Mouse (Mus musculus) left cerebral cortex, postnatal 25 days (tissue): Measurements from ENCODE around the gene Dand5. TPM values are rescaled to one million over a fixed set of nuclear protein-coding genes. Genes with fewer than 3 reads are reported as not detected.
"Not testable (repeated sequence)": the region's sequence is repeated elsewhere in the genome, so short reads cannot be mapped to it uniquely, and the experiment has no call there.

Experiments used
- DNase-seq, 2 experiments: peaks; one replicate each; pipeline ENCODE4 v3.0.0; 2022; ENCODE audit warnings: low spot score in 2 of 2, mixed read lengths in 1 of 2
- intact Hi-C: fragments of 180-260 bp; cut with DNase I; formaldehyde crosslinking; loops from one replicate; pipeline ENCODE4 v1.15.1; 2025
- total RNA-seq, 2 experiments: library from RNA; stranded (reverse); gene quantifications; 2 replicates each; pipeline ENCODE4 v1.2.3; 2021

The Dand5 gene
- total RNA-seq, 2 experiments from 2014 or later = 8.3 to 9.5 TPM

DNA sequence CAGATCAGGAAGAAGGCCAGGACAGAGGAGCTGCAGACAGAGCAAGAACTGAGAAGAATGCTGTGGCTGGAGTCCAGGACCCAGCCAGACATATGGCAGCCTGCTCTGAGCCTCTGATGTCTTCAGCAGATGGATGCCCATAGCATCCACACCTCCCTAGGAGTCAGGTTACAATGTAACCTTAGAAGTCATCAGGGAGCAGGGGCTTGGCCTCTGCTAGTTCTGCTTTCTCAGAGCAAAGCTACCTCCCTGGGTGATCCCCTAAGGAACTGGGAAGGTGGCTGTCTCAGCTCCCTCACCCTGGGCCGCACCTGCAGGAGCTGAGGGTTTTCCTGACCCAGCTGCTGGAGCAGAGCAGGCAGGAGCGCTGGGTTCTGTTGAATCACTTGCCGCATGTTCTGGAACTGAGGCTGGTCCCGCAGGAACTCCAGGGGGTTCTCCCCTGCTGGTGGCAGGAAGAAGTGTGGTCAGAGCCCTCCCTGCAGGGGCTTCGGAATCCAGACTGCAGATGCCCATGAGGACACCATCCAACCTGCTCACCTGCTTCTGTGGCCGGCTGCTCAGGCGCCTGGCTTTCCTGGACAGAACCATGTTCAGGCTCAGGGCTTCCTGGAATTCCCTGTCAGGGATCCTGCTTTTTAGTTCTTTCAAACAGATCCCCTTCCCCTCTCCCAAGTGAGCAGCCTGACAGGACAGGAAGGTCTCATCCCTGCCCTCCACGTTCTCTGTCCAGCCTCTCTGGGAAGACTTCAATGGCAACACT lies 14.7 kb upstream of the Dand5 start:
- DNase-seq = no peak
- intact Hi-C loops = no loop called here

DNA sequence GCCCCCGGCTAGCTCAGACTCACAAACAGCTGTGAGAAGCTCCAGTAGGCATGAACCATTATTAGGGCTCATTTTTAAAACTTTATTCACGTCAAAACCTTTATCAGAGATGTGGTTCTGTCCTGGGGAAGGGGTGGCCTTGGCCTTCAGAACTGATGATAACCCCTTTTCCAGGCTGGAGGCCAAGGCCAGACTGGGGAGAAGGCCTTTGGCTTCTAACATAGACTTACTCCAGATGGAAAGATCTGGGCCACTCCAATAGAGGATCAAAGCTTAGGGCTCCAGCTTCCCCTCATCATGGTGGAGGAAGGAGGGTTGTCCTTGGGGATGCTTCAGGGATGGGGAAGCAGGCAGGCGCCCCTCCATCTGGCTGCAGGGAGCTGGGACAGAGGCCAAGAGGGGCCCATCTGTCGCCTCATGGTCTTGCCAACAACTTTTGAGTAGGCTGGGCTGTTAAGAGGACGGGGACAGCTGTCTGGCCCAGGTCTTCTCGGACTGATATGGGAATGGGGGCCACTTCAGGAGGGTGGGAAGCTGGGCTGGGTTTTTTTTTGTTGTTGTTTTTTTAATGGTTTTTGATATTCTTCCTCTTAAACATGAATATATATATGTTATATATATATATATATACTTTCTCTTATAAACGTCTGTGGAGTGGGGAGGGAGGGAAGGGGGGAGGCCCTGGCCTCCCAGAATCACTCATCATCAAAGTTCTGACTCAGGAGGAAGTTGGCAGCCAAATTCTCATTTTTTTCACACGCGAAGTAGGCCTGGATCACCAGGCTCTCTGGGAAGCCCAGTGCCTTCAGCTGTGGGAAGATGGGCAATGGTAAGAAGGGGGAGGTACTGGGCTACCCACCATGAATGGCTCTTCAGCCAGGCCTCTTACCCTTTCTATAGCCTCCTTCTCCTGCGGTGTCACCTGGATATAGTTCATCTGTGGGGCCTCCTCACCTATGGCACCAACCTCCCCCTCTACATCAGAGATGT lies 12.5 kb upstream of the Dand5 start:
- DNase-seq = peak in 1 of 2 experiments; percentile 92
- intact Hi-C loops = no loop called here

DNA sequence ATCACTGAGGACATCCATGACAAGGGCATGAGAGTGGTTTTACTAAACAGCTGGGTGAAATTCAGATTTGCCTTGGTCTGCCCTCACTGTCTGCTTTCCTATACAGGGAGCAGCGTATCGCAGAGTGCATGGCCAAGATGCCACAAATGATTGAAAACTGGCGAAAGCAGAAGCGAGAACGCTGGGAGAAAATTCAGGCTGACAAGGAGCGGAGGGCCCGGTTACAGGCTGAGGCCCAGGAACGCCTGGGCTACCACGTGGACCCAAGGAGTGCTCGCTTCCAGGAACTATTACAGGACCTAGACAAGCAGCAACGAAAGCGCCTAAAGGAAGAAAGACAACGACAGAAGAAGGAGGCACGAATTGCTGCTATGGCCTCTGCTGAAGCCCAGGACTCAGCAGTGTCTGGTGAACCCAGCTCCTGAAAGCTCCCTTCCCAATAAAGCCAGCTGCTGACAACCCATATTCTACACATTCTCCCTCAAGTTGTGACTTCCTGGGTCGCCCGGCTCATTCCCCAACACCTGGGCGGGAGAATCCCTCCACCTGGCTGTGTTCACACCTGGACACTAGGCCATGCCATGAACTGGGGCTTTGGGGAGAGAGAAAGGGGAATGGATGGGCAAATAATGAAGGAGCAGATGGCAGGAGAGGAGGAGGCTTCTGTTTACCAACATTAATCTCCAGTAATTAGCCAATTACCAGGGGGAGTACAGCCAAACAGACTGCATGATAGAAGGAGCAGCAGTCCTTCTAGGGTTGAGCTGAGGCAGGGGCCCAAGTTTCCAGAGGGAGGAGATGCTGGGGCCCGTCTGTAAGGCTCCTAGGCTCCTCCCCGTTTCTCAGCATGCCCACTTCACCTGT lies 11.6 kb upstream of the Dand5 start:
- no peak for DNase-seq
- intact Hi-C loops = no loop called here

DNA sequence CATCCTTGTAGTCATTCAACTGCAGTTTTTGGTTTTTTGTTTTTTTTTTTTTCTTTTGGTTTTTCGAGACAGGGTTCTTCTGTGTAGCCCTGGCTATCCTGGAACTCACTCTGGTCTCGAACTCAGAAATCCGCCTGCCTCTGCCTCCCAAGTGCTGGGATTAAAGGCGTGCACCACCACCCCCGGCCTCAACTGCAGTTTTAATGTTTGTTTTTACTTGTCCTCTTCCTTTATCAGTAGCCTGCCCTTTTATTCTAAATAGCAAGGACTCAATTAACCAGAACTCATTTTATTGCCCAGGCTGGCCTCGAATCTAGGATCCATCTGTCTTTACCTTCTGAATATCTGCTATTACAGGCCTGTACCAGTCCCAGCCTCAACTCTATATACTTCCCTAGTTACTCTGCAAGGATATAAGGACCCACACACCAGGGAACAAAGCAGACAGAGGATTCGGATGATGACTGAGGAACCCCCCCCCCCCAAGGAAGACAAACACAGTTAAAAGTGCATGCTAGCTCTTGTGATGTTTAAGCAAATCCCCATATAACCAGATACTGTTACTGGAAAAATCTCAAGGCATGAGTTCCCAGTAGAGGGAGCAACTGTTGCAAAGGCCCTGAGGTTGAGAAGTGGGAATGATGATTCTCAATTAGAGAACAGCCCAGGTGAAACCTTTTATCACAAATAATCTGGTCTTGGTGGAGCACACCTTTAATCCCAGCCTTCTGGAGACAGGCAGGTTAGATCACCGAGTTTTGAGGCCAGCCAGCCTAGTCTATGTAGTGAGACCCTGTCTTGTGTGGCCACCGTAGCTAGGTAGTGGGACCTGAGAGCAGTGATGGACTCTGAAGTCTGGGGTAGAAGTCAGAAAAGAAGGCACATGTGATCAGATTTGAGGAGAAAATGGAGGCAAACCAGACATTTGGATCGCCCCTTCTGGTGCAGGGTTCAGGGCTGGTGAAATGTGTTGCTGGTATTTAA lies 10.4 kb upstream of the Dand5 start:
- DNase-seq = no peak
- intact Hi-C loops = no loop called here

DNA sequence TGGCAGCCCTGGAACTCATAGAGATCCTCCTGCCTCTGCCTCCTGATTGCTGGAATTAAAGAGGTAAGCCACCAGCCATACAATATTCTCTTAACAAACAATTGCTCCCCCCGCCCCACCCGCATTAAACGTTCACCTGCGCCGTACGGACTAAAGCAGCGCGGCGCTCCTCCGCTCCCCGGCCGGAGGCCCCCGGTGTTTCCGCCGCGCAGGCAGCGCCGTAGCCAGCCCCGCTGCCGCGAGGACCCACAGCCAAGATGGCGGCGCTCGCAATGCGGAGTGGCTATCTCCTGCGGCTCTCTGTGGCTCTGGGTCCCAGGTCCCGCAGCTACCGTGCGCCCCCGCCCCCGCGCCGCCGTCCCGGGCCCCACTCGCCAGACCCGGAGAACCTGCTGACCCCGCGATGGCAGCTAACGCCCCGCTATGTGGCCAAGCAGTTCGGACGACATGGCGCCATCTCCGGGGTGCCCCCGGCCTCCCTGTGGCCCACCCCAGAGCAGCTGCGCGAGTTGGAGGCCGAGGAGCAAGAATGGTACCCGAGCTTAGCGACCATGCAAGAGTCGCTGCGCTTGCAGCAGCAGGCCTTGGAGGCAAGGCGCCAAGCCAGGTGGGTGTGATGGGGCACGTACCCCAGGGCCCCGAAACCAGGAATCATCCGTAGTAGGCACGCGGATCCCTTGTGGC lies 9.6 kb upstream of the Dand5 start:
- intact Hi-C loops = no loop called here
- DNase-seq = peak; percentile 80 to 83

DNA sequence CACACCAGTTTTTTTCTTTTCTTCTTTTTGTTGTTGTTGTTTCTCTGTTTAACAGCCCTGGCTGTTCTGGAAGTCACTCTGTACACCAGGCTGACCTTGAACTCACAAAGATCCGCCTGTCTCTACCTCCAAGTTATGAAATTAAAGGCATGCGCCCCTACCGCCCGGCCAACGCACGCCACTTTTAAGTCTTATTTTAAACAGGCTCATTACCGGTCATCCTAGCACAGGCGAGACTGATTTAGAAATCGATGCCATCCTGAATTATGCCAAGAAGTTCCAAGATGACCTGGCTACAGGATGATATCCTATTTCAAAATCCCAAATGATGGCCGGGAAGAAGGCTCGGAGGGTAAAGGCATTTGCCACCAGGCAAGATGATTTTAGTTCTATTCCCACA lies 8.9 kb upstream of the Dand5 start, which contains the start of gene Gadd45gip1:
TSS of gene Gadd45gip1 (plus strand) at position 33 of the 400 bp plus-strand sequence.
- intact Hi-C loops = no loop called here
- DNase-seq = no peak

DNA sequence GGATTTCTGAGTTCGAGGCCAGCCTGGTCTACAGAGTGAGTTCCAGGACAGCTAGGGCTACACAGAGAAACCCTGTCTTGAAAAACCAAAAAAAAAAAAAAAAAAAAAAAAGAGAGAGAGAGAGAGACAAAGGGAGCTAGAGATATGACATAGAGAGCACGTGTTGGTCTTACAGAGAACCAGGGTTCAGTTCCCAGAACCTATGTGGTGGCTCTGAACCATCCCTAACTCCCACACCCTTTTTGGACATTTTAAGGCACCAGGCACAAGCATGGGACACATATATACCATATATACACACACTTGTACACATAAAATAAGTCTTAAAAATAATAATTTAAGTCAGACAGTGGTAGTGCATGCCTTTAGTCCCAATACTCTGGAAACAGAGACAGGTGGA lies 3.9 kb upstream of the Dand5 start:
- intact Hi-C loops = not testable (repeated sequence)

DNA sequence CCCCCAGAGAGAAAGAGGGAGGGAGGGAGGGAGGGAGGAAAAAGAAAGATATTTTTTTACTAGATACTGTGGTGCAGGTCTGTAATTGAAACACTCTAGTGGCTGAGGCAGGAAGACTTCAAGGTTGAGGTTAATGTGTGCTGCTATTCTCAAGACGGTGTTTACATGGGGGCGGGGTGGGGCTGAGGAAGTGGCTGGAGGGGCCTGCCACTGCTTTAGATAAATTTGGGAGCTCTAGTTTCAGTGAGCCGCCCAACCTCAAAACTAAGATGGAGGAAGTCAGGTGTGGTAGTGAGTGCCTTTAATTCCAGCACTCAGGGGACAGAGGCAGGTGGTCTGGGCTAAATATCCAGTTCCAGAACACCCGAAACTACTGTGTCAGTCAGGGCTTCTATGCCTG lies 3.0 kb upstream of the Dand5 start:
- intact Hi-C loops = no loop called here
- DNase-seq = no peak

More for the DNA sequence above, 3.9 kb upstream of the Dand5 start:
- DNase-seq = not testable (repeated sequence)

DNA sequence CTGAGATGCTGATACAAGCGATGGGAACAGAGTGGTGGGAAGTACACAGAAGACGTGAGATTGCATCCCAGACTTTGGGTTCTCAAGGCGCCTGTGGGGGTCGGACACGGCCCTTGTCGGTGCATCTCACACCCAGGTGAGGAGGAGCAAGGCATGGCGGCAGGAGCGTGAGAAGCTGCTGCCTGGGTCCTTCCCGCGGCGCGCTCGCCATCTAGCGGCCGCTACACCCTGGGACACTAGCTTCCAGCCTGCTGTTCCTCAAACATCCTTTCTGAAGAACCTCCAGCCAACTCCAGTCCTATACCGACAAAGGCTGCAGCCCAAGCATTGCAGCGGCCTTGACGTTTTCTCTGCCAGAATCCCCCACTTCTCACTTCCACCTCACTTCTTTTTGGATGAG lies 1.0 kb upstream of the Dand5 start:
- intact Hi-C loops = no loop called here
- DNase-seq = peak; percentile 62 to 79

DNA sequence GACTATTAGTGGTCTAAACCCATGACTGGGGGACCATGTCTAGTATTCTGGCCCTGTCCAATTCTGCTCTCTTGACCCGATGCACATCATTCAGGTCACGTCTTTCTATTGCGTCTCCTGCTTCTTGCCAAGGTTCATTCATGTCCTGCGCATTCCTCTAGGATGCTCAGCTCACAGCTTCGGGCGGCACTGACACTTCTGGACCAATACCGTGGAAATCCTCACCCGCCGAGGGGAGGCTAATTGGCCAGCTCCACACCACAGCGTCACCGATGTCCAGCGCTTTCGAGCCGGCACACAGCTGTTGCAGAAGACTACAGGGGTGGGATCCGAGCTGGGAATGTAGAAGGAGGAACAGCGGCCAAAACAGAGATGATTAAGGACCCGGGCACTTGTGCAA lies 6.5 kb downstream of the Dand5 start:
- no peak for DNase-seq
- intact Hi-C loops = no loop called here

DNA sequence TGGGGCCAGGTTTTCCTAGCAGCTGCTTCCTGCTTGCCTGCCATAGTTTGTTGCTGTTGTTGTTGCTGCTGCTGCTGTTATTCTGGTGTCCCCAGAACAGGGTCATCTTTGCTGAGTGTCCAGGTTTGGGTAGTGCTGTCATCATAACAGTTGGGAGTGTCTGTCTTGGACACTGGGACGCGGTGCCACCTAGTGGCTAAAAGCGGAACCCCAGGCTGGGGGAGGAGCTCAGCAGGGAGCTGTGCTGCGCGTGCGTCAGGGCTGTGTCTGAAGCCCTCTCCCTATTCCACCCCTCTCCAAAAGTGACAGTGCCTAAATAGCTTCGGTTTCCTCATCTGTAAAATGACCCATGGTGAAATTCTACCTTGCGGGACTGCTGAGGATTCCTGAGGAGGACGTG lies 7.1 kb downstream of the Dand5 start:
- intact Hi-C loops = no loop called here
- DNase-seq = peak; percentile 95 to 98

DNA sequence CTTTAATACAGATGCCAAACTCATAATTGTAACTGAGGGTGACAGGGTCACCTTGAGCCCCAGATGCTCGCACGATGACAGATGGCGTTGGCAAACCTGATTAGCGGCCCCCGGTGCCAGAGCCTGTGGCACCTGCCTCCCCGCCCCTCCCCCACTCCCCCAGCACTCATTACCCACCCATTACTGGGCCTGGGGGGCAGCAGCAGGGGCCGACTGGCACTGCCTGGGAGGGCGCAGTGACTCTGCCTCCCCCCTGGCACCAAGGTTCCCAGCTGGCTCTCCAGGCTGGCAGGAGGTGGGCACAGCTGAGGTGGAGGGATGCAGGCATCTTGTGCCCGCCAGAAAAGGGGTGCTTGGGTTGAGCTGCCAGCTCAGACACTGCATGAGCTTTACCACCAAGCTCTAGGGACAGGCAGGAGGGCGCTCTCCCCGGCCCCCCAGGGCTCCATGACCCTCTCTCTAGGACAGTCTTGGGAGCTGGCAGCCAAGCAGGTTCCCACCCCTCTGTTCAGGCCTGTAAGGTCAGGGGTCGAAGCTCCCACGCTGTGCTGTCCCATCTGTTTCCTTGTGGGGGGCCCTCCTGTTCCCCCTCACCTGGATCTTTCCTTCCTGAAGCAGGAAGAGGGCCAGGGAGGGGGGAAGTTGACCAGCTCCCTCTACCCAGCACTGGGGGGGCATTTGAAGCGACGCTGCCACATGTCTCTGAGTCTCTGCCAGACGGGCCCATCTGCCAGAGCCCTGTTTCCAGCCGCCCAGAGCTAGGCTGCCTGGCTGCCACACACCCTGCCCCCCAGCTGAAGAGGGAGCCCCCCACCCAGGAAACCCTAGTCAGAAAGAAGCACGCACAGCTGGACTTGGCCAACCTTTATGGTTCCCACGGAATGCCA lies 7.8 kb downstream of the Dand5 start:
- intact Hi-C loops = loop anchor here (5.0 kb wide), 1 partner anchor 177 kb away; no protein-coding TSS in a partner anchor
- no peak for DNase-seq

DNA sequence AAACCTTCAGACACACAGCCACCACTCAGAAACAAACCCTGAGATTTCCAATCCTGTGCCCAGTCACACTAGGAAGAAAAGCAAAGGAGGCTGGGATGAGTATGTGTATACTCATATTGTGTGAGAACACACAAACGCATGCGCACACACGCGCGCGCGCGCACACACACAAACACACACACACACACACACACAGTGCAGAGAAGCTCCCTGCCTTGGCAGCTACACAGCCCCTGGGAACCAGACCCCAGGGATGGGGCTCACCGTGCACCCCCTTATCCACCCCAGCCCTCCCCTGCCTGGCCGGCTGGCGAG lies 8.4 kb downstream of the Dand5 start:
- DNase-seq = no peak
- intact Hi-C loops = loop anchor here (5.0 kb wide), 1 partner anchor 177 kb away; no protein-coding TSS in a partner anchor

DNA sequence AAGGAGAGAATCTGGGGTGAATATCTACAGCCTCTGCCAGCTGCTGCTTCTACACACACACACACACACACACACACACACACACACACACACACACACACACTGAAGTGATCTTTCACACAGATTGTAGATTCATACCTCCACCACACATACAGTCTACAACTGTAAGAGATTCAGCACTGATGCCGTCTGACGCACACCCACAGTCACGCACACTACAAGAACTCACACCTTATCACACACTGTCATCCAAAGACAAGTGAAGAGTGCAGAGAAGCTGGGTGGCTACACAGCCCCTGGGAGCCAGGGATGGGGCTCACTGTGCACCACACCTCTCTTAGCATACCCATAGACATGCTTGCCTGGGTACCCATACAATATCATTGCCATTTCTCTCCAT lies 8.8 kb downstream of the Dand5 start:
- no peak for DNase-seq
- intact Hi-C loops = loop anchor here (2.0 to 5.0 kb wide), 4 partner anchors 105 to 221 kb away; no protein-coding TSS in a partner anchor

DNA sequence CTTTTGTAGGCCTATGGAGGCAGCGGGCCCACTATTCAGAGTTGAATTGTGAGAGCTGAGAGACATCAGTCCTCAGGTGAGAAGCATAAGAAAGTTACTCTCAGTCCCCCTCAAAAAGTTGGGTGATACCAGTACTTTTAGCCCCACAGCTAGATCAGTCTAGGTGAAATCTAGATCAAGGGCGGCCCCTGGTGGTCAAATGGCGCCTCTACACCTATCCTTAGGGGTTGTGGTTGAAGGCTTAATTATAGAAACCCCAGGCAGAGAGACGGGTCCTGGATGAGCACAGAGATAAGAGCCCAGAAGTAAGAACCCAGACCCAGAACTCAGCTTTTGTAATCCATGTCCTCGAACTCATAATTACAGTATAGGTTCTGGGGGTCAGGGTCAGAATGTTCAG lies 9.6 kb downstream of the Dand5 start:
- intact Hi-C loops = loop anchor here (2.0 to 5.0 kb wide), 4 partner anchors 104 to 220 kb away; no protein-coding TSS in a partner anchor
- DNase-seq = peak; percentile 76 to 90

DNA sequence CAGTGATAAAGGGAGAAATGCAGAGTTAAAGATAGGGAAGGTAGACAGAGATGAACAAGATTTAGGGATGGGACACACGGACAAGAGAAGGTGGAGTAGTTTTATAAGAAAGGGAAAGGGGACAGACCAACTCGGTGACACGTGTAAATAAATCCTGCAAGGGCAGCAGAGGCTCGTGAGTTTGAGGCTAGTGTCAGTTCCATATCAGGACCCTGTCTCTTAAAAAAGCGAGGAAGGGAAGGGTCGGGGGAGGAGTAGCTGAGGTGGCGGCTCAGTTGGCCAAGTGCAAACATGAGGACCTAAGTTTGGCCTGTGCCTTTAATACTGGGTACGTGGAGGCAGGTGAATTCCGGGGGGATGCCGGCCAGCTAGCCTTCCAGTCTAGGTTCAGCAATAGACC lies 11.3 kb downstream of the Dand5 start:
- no peak for DNase-seq
- intact Hi-C loops = loop anchor here (1.0 to 5.0 kb wide), 2 partner anchors 74 to 174 kb away; no protein-coding TSS in a partner anchor

DNA sequence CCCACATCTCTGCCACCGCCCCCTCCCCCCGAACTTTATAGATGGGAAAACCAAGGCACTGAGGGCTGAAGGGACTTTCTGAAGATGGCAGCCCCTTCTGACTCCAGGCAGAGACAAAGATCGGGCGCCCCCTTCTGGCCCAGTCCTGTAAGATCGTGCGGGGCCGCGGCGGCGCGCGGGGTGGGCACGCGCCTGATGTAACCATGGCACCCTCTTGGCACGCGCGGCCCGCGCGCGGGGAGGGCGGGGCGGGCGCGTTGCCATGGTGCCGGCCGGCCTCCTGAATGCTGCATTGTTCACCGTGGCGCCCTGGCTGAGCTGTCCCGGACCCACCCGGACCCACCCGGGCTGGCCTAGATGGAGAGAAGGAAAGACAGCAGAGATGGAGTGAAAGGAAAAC lies 11.7 kb downstream of the Dand5 start:
- DNase-seq = peak; percentile 97
- intact Hi-C loops = loop anchor here (1.0 to 5.0 kb wide), 2 partner anchors 74 to 174 kb away; no protein-coding TSS in a partner anchor
